Mouse (Mus musculus): Measurements from ENCODE around the gene Trappc12. TPM values are rescaled to one million over a fixed set of nuclear protein-coding genes. Genes with fewer than 3 reads are reported as not detected.

The Trappc12 gene
- polyA plus RNA-seq, 1 experiment from 2014 or later, result 31.6 TPM

DNA sequence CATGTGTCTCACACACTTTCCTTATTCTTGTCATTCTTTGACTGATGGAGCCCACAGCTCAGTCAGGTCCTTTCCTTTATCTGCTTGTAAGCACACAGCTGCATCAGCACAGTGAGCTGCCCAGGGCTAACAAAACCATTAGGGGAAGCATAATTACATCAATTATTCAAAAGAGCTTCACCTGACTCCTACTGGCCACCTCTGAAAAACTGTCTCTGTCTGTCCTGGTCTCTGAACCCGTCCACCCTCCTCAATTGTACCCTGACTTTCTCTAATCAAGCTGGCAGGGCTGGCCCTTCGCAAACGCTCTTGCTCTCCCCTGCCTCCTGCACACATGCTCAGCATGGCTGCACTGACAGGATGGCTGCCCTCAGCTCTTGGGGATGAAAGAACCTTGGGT is 25.9 kb downstream of the Trappc12 start:
- Histone ChIP-seq H3K4me3 (no peak overlapping the region), H3K27ac (no peak overlapping the region), H3K36me3 (peaks cover 56% of the 10 kb centered on the region), H3K4me1 (no peaks in the 10 kb centered on the region), H3K9me3 (no peaks in the 10 kb centered on the region), H3K27me3 (ENCODE audit: insufficient read depth, poor library complexity, severe bottlenecking) (no peaks in the 10 kb centered on the region)
- WGBS, result 82% methylated on average over 3 of the region's 3 CpGs
- DNase-seq (ENCODE audit: low spot score), result no peak

- Histone ChIP-seq H3K4me3 (no peak overlapping the region), H3K36me3 (peaks cover 57% of the 10 kb centered on the region), H3K27ac (no peak overlapping the region), H3K9me3 (no peaks in the 10 kb centered on the region), H3K27me3 (ENCODE audit: insufficient read depth, poor library complexity, severe bottlenecking) (no peaks in the 10 kb centered on the region), H3K4me1 (no peaks in the 10 kb centered on the region)
- 93% methylated on average over 2 of the region's 2 CpGs for WGBS
- DNase-seq (ENCODE audit: low spot score), result no peak
These were observed 32.2 kb downstream of the Trappc12 start for GRCm38 (mm10) chr12:28718106-28718505.

GRCm38 (mm10) chr12:28717066-28717465 is 33.2 kb downstream of the Trappc12 start:
- Histone ChIP-seq H3K4me3 (no peak overlapping the region), H3K4me1 (no peaks in the 10 kb centered on the region), H3K27ac (no peak overlapping the region), H3K9me3 (no peaks in the 10 kb centered on the region), H3K36me3 (peaks cover 57% of the 10 kb centered on the region), H3K27me3 (ENCODE audit: insufficient read depth, poor library complexity, severe bottlenecking) (no peaks in the 10 kb centered on the region)
- 82% methylated on average over 2 of the region's 2 CpGs for WGBS
- no peak for DNase-seq (ENCODE audit: low spot score)

DNA sequence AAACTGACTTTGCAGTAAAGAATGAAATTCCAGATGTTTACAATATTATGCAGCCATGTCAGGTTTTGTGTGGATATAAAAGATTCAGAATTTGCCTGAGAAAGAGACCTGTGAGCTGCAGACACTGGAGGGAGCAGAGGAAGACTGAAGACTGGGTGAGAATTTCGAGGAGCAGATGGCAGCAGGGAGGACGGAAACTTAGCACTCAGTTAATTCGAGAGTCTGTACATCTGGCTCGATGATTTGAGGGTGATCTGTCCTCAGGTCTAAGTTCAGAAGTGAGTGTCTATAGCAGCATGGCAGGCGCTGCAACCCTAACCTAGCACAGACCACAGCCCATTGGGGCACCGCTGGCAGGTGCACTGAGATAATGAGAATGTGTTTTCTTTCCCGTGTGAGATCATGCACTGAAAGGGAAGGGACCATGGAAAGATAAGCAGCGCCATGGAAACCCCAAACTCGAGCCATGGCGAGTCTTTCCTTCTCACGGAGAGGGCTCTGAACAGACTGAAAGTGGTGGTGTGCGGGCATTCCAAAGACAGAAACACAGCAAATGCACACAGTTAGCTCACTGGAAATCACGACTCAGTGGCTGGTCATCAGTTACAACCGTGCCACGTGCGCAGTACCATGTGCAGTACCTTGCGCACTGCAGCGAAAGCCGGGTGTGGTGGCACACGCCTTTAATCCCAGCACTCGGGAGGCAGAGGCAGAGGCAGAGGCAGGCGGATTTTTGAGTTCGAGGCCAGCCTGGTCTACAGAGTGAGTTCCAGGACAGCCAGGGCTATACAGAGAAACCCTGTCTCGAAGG is 35.2 kb downstream of the Trappc12 start:
- Histone ChIP-seq H3K27me3 (ENCODE audit: insufficient read depth, poor library complexity, severe bottlenecking) (no peaks in the 10 kb centered on the region), H3K27ac (no peak overlapping the region), H3K36me3 (peaks cover 56% of the 10 kb centered on the region), H3K4me1 (no peaks in the 10 kb centered on the region), H3K4me3 (no peak overlapping the region), H3K9me3 (no peaks in the 10 kb centered on the region)
- DNase-seq (ENCODE audit: low spot score), result no peak
- 81% methylated on average over 24 of the region's 24 CpGs for WGBS

DNA sequence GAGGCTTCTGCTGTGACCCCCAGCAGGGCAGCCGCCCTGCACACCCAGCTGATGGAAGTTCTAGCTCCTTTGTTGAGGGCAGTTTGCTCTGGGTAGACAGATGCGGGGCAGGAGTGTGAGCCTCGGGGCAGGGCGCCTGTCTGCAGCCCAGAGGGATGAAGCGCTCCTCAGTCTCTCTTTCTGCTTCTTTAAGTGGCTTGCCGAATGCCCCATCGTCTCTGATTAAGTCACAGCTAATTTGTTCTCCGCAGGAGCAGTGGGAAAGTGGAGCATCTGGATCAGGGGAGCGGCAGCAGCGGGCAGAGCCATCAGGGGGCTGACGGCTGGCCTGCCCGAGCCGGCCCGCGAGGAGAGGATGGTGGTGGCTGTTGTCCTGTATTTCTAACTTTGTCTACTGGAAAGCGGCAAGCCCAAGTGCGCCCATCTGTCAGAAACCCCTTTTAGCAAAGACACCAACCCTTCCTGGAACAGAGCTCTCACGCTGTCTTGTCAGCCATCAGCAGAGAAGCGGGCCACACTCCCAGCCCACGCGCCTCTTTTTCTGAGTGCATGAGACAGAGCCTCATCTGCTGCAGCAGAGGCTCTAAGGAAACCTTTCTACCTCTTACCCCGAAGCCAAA is 39.6 kb downstream of the Trappc12 start:
- DNase-seq (ENCODE audit: low spot score), result no peak
- H3K4me1 ChIP-seq, result no peaks in the 10 kb centered on the region
- no peak overlapping the region for H3K4me3 ChIP-seq
- H3K36me3 ChIP-seq, result peaks cover 53% of the 10 kb centered on the region
- H3K27ac ChIP-seq, result no peak overlapping the region
- 76% methylated on average over 22 of the region's 22 CpGs for WGBS
- no peaks in the 10 kb centered on the region for H3K9me3 ChIP-seq
- peaks cover 6% of the 10 kb centered on the region; the same call in 1 of the 2 replicates for H3K27me3 ChIP-seq (ENCODE audit: insufficient read depth, poor library complexity, severe bottlenecking)

DNA sequence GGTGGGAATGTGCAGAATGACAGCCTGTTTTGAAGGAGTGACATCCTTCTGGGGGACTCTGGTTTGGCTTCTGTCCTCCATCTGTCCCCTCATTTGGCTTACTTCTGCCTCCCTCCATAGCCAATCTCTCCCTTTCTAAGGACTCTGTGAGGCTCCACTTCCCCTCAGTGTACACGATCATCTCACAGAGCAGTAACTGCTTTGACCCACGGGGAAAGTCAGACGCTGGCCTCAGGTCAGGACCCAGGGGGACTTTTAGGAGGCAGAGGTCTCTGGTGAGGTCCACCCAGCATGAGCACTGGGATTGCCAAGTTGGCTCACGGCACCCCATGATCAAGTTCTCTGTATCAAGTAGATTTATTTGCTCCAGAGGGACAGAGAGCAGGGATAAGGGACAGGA is 42.1 kb downstream of the Trappc12 start:
- Histone ChIP-seq H3K36me3 (peaks cover 49% of the 10 kb centered on the region), H3K4me1 (peaks cover 6% of the 10 kb centered on the region), H3K4me3 (no peak overlapping the region), H3K9me3 (no peaks in the 10 kb centered on the region), H3K27ac (no peak overlapping the region), H3K27me3 (ENCODE audit: insufficient read depth, poor library complexity, severe bottlenecking) (peaks cover 11% of the 10 kb centered on the region; the same call in 1 of the 2 replicates)
- peak; percentile 61 for DNase-seq (ENCODE audit: low spot score)
- 89% methylated on average over 4 of the region's 4 CpGs for WGBS

DNA sequence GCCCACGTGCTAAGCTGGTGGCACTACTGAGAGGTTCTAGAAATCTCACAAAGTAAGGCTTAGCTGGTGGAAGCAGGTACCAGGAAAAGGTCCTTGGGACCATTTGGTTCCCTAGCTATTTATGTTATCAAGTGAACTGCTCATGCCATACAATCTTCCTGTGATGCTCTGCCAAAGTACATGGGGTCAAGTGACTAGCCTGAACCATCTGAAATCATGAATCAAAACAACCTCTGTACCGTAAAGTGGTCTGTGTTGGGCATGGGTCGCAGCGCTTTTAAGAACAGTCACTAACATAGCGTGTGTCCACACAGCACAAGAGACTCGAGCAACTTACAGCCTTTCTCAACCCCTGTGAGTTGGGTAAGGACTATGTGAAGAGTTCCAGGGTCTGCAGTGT is 45.1 kb downstream of the Trappc12 start:
- WGBS, result 88% methylated on average over 6 of the region's 6 CpGs
- Histone ChIP-seq H3K27ac (no peak overlapping the region), H3K27me3 (ENCODE audit: insufficient read depth, poor library complexity, severe bottlenecking) (peaks cover 15% of the 10 kb centered on the region; the same call in 1 of the 2 replicates), H3K4me1 (peaks cover 13% of the 10 kb centered on the region), H3K36me3 (peaks cover 22% of the 10 kb centered on the region), H3K9me3 (no peaks in the 10 kb centered on the region), H3K4me3 (no peak overlapping the region)
- DNase-seq (ENCODE audit: low spot score), result no peak

DNA sequence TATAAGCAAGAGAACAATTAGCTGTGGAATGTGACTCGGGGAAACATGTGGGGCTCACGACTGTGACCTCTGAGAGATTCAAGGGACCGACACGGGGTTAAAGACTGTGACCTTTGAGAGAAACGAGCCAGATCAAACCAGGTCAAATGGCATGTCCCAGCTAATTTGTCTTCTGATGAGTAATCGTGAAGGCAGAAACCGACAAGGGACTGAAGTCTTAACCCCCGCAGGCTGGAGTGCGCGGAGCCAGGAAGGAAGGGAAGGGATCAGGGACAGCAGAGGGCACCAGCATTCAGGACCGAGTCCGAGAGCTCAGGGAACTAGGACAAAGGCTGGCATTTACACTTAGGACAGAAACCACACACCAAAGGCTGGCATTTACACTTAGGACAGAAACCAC is 45.9 kb downstream of the Trappc12 start:
- no peak for DNase-seq (ENCODE audit: low spot score)
- Histone ChIP-seq H3K4me3 (no peak overlapping the region), H3K9me3 (no peaks in the 10 kb centered on the region), H3K27me3 (ENCODE audit: insufficient read depth, poor library complexity, severe bottlenecking) (peaks cover 15% of the 10 kb centered on the region; the same call in 1 of the 2 replicates), H3K36me3 (peaks cover 14% of the 10 kb centered on the region; the same call in 1 of the 2 replicates), H3K4me1 (peaks cover 17% of the 10 kb centered on the region), H3K27ac (no peak overlapping the region)
- 43% methylated on average over 12 of the region's 12 CpGs for WGBS

DNA sequence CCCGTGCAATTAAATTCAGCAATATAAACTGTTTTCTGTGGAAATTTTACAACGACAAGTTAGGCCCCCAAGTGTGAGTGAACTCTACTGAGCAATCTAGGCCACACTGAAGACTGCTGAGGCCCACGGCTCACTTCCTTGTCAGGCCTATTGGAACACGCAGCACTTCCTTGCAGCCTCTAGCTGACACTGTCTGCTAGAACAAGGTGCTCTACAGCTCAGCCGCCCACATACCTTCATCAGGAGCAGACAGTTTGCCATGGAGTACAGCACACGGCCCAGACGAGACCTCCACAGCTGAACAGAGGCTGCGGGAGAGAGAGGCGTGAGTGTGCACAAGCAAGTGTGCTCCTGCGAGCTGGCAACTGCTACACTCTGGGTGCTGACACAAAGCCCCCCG is 49.0 kb downstream of the Trappc12 start:
- Histone ChIP-seq H3K36me3 (peaks cover 8% of the 10 kb centered on the region; the same call in 1 of the 2 replicates), H3K4me1 (peaks cover 17% of the 10 kb centered on the region)

DNA sequence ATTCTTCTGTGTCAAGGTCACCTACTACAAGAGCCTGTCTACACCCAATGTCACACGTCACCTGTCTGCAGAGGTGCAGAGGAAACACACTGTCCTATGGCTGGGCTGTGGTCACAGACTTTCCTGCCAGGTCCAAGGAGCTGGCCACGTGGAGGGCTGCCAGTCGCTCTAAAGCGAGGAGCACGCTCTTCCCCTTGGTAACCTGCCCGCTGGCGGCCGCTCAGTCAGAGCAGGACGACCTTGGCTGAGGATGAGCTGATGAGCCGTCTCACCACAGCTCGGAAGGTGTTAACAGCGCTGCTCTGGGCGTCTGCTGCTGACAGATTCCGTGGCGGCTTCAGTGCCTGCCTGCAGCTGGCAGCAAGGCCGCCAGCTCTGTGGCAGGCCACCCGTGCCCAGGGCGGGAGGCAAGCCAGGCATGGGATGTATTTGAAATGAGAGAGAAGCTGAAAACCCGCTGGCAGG is 49.7 kb downstream of the Trappc12 start:
- WGBS, result 52% methylated on average over 19 of the region's 19 CpGs
- Histone ChIP-seq H3K4me3 (no peak overlapping the region), H3K27ac (peak overlapping the region; percentile 82), H3K36me3 (peaks cover 12% of the 10 kb centered on the region; the same call in 1 of the 2 replicates), H3K4me1 (peaks cover 22% of the 10 kb centered on the region), H3K9me3 (no peaks in the 10 kb centered on the region), H3K27me3 (ENCODE audit: insufficient read depth, poor library complexity, severe bottlenecking) (peaks cover 25% of the 10 kb centered on the region)
- DNase-seq (ENCODE audit: low spot score), result peak; percentile 81

More for the DNA sequence above, 49.0 kb downstream of the Trappc12 start:
- no peak for DNase-seq (ENCODE audit: low spot score)
- Histone ChIP-seq H3K27me3 (ENCODE audit: insufficient read depth, poor library complexity, severe bottlenecking) (peaks cover 27% of the 10 kb centered on the region), H3K4me3 (no peak overlapping the region), H3K27ac (no peak overlapping the region), H3K9me3 (no peaks in the 10 kb centered on the region)
- WGBS, result 83% methylated on average over 11 of the region's 11 CpGs

DNA sequence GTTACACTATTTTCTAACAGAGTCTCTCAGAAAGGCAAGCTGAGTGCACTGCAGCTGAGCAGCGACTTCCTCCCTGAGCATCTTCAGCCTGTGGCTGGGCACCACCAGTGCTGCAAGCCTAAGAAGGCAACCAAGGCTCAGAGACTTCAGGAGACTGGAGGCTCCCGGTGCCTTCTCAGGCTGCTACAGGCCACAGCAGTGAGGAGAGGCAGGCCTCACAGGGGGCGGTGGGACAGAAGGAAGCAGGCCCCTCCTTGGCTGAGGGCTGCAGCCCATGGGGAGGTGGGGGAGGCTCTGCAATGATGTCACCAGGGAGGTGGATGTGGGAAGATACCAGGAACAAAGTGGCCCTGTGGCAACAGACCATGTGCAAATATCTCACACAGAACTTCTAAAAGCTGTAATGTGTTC is 50.2 kb downstream of the Trappc12 start:
- H3K27me3 ChIP-seq (ENCODE audit: insufficient read depth, poor library complexity, severe bottlenecking), result peaks cover 23% of the 10 kb centered on the region
- H3K9me3 ChIP-seq, result no peaks in the 10 kb centered on the region
- DNase-seq (ENCODE audit: low spot score), result no peak

GRCm38 (mm10) chr12:28699656-28700055 is 50.6 kb downstream of the Trappc12 start:
- H3K4me1 ChIP-seq, result peaks cover 26% of the 10 kb centered on the region
- peaks cover 23% of the 10 kb centered on the region for H3K27me3 ChIP-seq (ENCODE audit: insufficient read depth, poor library complexity, severe bottlenecking)
- H3K27ac ChIP-seq, result peak overlapping the region; percentile 82; the same call in 1 of the 2 replicates
- 11% methylated on average over 6 of the region's 6 CpGs for WGBS
- no peaks in the 10 kb centered on the region for H3K9me3 ChIP-seq
- no peak for DNase-seq (ENCODE audit: low spot score)
- peaks cover 12% of the 10 kb centered on the region; the same call in 1 of the 2 replicates for H3K36me3 ChIP-seq
- H3K4me3 ChIP-seq, result no peak overlapping the region

More for the DNA sequence above, 50.2 kb downstream of the Trappc12 start:
- Histone ChIP-seq H3K36me3 (peaks cover 12% of the 10 kb centered on the region; the same call in 1 of the 2 replicates), H3K4me3 (no peak overlapping the region), H3K27ac (peak overlapping the region; percentile 82), H3K4me1 (peaks cover 24% of the 10 kb centered on the region)
- WGBS, result 23% methylated on average over 3 of the region's 3 CpGs

- Histone ChIP-seq H3K27ac (no peak overlapping the region), H3K27me3 (ENCODE audit: insufficient read depth, poor library complexity, severe bottlenecking) (peaks cover 23% of the 10 kb centered on the region), H3K9me3 (no peaks in the 10 kb centered on the region), H3K4me1 (peaks cover 29% of the 10 kb centered on the region), H3K4me3 (no peak overlapping the region), H3K36me3 (peaks cover 12% of the 10 kb centered on the region; the same call in 1 of the 2 replicates)
- no peak for DNase-seq (ENCODE audit: low spot score)
- WGBS, result 74% methylated on average over 5 of the region's 5 CpGs
These were observed 51.2 kb downstream of the Trappc12 start for GRCm38 (mm10) chr12:28699086-28699485.
